Mouse (Mus musculus) lung, postnatal 0 days (tissue): Measurements from ENCODE around the gene Cobll1.

Experiments used
- CTCF ChIP-seq: IDR thresholded peaks from 2 replicates; pipeline ENCODE4 v1.5.1; 2016; ENCODE audit warnings: antibody characterized with exemption, mild to moderate bottlenecking
- EP300 ChIP-seq: IDR thresholded peaks from 2 replicates; pipeline ENCODE4 v1.6.1; 2016; ENCODE audit warnings: antibody characterized with exemption, mild to moderate bottlenecking, control low read depth

DNA sequence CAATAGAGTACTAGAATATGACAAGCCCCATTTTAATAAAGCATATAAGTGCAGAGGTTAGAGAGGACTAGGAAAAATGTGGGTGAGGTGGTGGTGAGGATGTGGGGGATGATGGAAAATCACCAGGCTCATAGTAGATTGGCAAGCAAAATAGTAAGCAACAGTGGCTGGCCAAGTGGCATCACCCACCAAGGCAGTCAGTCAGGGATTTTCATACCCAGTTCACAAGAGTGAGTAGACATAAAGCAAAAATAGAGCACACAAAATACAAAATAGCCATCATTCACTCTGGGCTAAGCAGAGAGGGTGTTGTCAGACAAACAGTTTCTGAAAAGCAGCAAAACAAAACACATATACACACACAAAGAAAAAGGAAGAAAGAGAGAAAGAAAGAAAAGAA lies 51.6 kb downstream of the Cobll1 start:
- no peak for TF ChIP-seq EP300
- TF ChIP-seq CTCF: no peak
